Mouse (Mus musculus) heart, adult 18-20 months (tissue): ENCODE measurements around the gene Prpmp5. TPM values are rescaled to one million over a fixed set of nuclear protein-coding genes. Genes with fewer than 3 reads are reported as not detected.
"Not testable (repeated sequence)": the region's sequence is repeated elsewhere in the genome, so short reads cannot be mapped to it uniquely, and the experiment has no call there.

Source experiments
- DNase-seq, 2 experiments: peaks; one replicate each; pipeline ENCODE4 v3.0.0; 2021 to 2022; ENCODE audit warnings: mixed read lengths in 1 of 2
- long read RNA-seq, 2 experiments: library from polyadenylated mRNA; stranded (forward); transcript quantifications; one replicate each; pipeline ENCODE4 v2.0.0; 2021
- total RNA-seq, 2 experiments: library from RNA; stranded (reverse); gene quantifications; 2 replicates each; pipeline ENCODE4 v1.2.3; 2021

Gene Prpmp5
- total RNA-seq, result not detected
- long read RNA-seq, experiment 1, result 0 reads
- long read RNA-seq, experiment 2, result 0 reads

DNA sequence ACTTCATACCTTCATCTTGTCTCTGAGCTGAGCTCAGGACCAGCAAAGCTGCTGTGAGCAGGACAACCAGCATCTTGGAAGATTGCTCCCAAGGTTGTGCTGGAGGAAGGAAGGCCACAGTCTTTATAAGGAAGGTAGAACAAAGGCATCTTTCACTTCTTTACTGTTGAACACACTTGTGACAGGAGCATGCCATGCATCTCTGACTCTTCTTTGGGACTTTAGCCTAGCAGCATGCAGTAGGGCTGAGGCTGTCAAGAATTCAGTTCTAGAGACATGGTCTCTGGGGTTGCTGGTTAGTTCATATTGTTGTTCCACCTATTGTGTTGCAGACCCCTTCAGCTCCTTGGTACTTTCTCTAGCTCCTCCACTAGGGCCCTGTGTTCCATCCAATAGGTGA lies at the start of gene Prpmp5:
Gene Prpmp5, minus strand, starts transcription at position 101 of the 400 bp plus-strand sequence.
- DNase-seq, result not testable (repeated sequence)

DNA sequence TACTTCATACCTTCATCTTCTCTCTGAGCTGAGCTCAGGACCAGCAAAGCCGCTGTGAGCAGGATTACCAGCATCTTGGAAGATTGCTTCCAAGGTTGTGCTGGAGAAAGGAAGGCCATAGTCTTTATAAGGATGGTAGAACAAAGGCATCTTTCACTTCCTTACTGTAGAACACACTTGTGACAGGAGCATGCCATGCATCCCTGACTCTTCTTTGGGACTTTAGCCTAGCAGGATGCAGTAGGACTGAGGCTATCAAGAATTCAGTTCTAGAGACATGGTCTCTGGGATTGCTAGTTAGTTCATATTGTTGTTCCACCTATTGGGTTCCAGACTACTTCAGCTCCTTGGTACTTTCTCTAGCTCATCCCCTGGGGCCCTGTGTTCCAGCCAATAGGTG lies 49.5 kb upstream of the Prpmp5 start, which contains the start of gene Gm8882:
Gene Gm8882, minus strand, starts transcription at position 101 of the 400 bp plus-strand sequence.
- DNase-seq, result not testable (repeated sequence)

Other genes with a start within 250 kb of the Prpmp5 start
- not detected for gene Prb1, start 104.2 kb downstream of the Prpmp5 start, total RNA-seq
- not detected for gene Gm8882, start 49.4 kb upstream of the Prpmp5 start, total RNA-seq